Mouse (Mus musculus) kidney, adult 11 months (tissue): ENCODE measurements at regions not wholly inside any gene's neighbourhood (a gene's known extent, or its start where the extent isn't known, plus 50 kb on each side); places are given as distances from the start of the nearest gene placed in this dataset.

Source experiments
- DNase-seq: peaks from one replicate; pipeline ENCODE4 v3.0.0; 2022

- no peak for DNase-seq
Observed at GRCm38 (mm10) chr10:45763160-45763955, 185.7 kb downstream of the Hace1 start.

- DNase-seq = no peak
Observed at GRCm38 (mm10) chr10:45779720-45780119, 202.1 kb downstream of the Hace1 start.

GRCm38 (mm10) chr10:45783026-45783425 lies 205.4 kb downstream of the Hace1 start:
- no peak for DNase-seq

GRCm38 (mm10) chr10:45783461-45784149 lies 206.0 kb downstream of the Hace1 start:
- DNase-seq = no peak

- DNase-seq = no peak
Observed at GRCm38 (mm10) chr10:45784150-45784479, 206.5 kb downstream of the Hace1 start.

- DNase-seq = no peak
Observed at GRCm38 (mm10) chr10:45784575-45784974, 206.9 kb downstream of the Hace1 start.

- DNase-seq = no peak
Observed at GRCm38 (mm10) chr10:45788356-45788755, 210.7 kb downstream of the Hace1 start.

- DNase-seq = no peak
Observed at GRCm38 (mm10) chr10:45795582-45795981, 218.0 kb downstream of the Hace1 start.

GRCm38 (mm10) chr10:45800070-45800851 lies 222.6 kb downstream of the Hace1 start:
- peak; percentile 12 for DNase-seq

GRCm38 (mm10) chr10:45801463-45801862 lies 223.8 kb downstream of the Hace1 start:
- DNase-seq = no peak

- peak; percentile 25 for DNase-seq
Observed at GRCm38 (mm10) chr10:45806984-45807827, 229.6 kb downstream of the Hace1 start.

- DNase-seq = no peak
Observed at GRCm38 (mm10) chr10:45811882-45812281, 234.3 kb downstream of the Hace1 start.

- no peak for DNase-seq
Observed at GRCm38 (mm10) chr10:45813804-45814203, 236.2 kb downstream of the Hace1 start.

GRCm38 (mm10) chr10:45816679-45817078 lies 239.1 kb downstream of the Hace1 start:
- no peak for DNase-seq

GRCm38 (mm10) chr10:45820986-45821655 lies 243.5 kb downstream of the Hace1 start:
- DNase-seq = peak; percentile 21

GRCm38 (mm10) chr10:45822251-45822650 lies 244.6 kb downstream of the Hace1 start:
- no peak for DNase-seq

GRCm38 (mm10) chr10:45823612-45824011 lies 246.0 kb downstream of the Hace1 start:
- DNase-seq = no peak

GRCm38 (mm10) chr10:45848654-45849053 lies 271.0 kb downstream of the Hace1 start:
- no peak for DNase-seq

- no peak for DNase-seq
Observed at GRCm38 (mm10) chr10:45849841-45850240, 272.2 kb downstream of the Hace1 start.

GRCm38 (mm10) chr10:45850625-45851024 lies 273.0 kb downstream of the Hace1 start:
- DNase-seq = peak; percentile 40

- DNase-seq = no peak
Observed at GRCm38 (mm10) chr10:45852688-45853087, 275.1 kb downstream of the Hace1 start.

GRCm38 (mm10) chr10:45855514-45855913 lies 277.9 kb downstream of the Hace1 start:
- DNase-seq = no peak
